Mouse (Mus musculus): Measurements from ENCODE around the gene Pdzd3.
A peak's percentile ranks its signal among the peaks of the same experiment; 100 is the strongest.

The Pdzd3 gene

GRCm38 (mm10) chr9:44250445-44250844 is 826 bp downstream of the Pdzd3 start:
- no peak for DNase-seq (ENCODE audit: low spot score in 2 of 2)

DNA sequence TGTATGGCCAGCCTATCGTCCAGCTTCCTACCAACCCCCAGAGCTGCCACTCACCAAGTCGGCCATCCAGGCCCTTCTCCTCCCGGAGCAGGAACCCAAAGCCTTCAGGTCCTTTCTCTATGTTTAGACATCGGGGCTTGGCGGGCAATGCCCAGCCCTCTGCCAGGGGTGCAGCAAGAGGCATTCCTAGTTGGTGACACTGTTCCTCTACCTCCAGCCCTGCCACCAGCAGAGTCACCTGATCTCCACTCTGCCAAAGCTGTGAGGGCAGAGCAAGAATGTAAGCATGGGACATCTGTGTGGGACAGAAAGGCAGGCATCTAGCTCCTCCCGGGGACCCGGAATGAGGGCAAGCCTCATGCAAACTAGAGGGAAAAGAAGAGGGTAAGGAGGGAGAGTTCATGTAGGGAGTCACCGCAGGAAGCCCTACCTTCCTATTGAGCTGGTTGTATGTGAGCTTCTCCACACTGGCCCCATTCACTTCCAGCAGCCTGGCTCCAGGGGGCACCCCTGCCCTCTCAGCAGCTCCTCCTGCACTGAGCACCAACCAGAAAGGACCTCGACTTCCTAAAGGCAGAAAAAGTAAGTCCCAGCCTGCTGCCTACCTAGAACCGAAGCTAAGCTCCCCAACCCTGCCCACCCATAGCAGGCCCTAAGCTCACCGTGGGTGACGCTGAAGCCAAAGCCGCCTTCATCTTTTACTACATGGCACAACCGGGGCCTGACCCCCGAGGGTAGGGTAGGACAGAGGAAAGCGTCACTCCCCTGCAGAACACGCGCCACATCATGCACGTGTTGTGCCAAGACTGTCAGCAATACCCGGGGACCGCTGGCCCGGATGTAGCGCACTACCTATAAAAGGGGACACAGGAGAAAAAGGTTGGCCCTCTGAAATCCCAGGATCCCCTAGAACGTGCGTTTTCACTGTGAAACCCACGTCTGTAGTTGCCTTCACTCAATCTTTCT is 1.8 kb downstream of the Pdzd3 start:
- peak; percentile 82 to 87 for DNase-seq (ENCODE audit: low spot score in 2 of 2)

DNA sequence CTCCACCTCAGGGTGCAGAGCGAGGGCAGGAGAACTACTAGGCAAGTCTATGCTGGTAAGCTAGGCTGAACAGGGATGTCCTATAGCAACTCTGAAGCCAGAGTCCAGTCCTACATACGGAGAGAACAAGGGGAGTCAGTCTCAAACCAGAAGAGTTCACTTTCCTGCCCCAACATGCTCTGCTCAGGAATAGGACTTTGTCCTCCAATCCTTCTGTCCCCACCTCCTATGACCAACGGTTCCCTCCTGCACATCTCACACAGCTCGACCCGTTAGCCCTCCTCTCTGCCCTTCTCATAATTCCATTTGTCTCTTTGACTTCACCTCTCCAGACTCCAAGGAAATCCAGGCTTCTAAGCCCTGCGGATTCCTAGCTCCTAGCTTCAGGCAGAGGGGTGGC is 3.4 kb downstream of the Pdzd3 start:
- DNase-seq (ENCODE audit: low spot score in 2 of 2): no peak

DNA sequence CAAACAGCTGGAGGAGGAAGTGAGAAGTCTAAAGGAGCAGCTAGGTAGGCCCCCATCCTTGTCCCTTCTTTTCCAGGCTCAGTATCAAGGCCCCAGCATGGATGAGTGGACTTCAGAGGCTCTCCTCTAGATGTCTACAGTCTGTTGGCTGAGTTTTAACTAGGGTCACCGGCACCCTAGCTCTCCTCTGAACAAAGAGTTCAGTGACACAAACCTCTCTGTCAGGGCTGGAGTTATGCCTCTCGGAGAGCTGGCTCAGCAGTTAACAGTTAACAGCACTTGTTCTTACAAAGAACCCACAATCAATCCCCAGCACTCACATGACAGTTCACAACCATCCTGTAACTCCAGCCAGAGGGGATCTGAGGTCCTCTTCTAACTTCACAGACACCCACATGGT is 7.7 kb downstream of the Pdzd3 start:
- DNase-seq (ENCODE audit: low spot score in 2 of 2): no peak

DNA sequence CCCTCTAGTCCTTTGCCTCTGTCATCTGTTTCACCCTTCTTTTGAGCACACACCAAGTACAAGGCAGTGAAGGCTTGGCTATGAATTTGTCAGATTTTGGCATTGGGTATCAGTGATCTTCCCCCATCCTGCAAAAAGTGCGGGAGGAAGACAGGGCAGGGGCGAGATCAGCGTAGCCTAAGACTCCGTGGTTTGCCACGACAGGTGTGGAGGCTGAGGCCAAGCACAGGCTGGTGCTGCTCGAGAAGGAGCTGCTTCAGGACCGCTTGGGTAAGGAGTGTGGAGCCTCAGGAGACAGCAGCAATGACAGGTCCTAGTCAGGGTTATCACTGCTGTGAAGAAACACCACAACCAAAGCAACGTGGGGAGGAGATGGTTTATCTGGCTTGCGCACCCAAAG is 9.9 kb downstream of the Pdzd3 start:
- DNase-seq (ENCODE audit: low spot score in 2 of 2): no peak

DNA sequence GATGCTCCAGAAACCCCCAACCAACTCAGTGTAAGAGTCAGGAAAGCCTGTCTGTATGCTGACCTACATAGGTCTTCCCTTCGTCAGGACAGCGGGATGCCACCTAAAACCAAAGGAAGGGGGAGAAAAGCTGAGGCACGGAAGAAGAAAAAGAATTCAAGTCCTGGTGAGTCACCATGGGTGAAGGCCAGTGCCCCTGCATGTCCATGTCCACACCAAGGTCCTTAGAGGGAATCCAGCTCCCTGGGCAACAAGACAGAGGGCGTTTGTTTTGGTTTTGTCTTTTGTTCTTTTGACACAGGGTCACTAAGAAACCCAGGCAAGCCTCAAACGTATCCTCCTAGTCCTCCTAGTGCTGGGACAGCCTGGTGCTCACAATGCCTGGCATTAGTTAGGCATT is 10.4 kb downstream of the Pdzd3 start:
- DNase-seq (ENCODE audit: low spot score in 2 of 2): no peak

GRCm38 (mm10) chr9:44240399-44240798 is 10.9 kb downstream of the Pdzd3 start, which contains the start of gene Ccdc153:
Gene Ccdc153, plus strand, starts transcription at chr9:44240676.
- no peak for DNase-seq (ENCODE audit: low spot score in 2 of 2)

- peak; percentile 79 to 95 for DNase-seq (ENCODE audit: low spot score in 2 of 2)
Observed at GRCm38 (mm10) chr9:44239447-44239846, 11.8 kb downstream of the Pdzd3 start.

- peak; percentile 80 to 83 for DNase-seq (ENCODE audit: low spot score in 2 of 2)
Observed at GRCm38 (mm10) chr9:44238501-44239190, 12.6 kb downstream of the Pdzd3 start.

DNA sequence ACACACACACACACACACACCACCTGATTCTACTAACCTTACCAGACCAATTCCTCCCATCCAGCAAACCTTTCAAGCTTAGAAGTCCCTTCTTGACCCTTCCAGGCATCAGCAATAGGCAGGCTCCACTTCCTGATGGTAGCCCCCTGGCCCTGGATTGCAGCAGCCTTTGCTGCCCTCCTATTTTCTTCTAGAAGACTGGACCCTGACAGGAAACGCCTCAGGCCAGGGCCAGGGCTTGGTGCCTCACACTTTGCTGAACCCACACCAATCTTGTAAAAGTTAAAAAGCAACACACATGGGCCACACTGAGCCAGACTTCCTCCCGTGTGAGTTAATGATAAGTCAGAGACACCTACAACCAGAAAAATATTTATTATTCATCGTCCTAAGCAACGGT is 14.1 kb downstream of the Pdzd3 start:
- no peak for DNase-seq (ENCODE audit: low spot score in 2 of 2)

GRCm38 (mm10) chr9:44236601-44237000 is 14.7 kb downstream of the Pdzd3 start:
- no peak for DNase-seq (ENCODE audit: low spot score in 2 of 2)

DNA sequence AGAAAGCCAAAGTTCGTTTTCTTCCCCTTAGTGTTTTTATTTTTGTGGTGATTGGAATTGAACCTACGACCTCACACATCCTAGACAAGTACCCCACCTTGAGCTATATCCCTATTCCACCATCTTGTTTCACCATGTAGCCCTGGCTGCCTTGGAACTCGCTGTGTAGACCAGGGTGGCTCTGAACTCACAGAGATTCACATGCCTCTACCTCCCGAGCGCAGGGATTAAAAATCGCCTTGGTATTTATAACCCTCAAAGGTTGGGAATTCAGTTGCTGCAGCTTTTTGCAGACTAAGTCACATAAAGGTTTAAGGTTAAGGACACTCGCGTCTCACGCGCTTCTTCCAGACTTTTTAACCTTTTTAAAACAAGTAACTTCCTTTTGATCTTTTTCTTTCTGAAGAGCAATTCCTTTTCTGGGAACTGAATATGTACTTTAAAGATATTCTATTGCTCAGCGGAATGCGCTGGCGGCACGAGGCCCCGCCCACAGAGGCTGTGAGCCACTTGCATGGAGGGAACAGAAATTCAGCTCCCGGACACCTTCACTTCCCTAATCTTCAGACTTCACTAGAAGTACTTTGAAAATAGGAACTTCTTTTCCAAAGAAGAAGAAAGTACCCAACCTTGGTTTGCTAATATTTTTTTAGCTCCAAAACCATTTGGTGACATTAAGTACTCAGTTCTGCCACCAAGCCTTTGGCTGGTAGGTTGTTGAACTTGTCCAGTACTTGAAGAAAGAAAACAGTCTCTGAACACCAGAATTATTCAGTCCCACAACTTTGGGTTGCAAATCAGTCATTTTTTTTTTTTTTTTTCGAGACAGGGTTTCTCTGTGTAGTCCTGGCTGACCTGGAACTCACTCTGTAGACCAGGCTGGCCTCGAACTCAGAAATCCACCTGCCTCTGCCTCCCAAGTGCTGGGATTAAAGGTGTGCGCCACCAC is 16.5 kb downstream of the Pdzd3 start:
- peak; percentile 70 to 75 for DNase-seq (ENCODE audit: low spot score in 2 of 2)

DNA sequence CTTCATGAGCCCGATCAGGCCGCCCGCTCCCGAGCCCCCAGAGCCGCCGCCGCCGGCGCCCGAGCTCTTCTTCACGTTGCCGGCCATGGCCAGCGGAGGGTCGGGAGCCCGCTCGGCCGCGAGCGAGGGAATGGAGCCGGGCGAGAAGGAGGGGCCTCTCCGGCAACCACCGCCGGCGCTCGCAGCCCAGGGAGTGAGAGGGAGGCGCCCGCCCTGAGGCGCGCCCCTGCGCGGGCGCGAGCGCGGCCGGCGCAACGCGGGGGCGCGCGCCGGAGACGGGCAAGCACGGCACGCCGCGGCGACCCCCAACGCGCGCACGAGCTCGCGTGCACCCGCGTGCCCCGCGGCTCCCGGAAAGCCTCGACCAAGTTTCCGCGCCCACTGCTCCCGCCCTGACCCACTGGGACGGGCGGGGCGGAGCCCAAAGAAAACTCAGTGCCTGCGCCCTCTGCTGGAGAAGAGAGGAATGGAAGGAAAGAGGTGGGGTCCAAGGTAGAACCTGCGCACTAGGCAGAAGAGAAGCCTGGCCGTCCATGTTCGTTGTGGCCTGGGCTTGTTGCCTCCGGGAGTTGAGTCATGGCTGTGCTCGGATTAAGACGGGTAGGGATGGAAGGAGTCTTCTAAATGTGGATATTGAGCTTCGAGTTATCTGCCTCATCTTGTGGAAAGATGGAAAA is 17.3 kb downstream of the Pdzd3 start, which contains the start of gene Cbl:
Gene Cbl (minus strand): TSS at position 248 of the 677 bp plus-strand sequence.
- DNase-seq (ENCODE audit: low spot score in 2 of 2): peak; percentile 98 to 99

- peak; percentile 69 to 73 for DNase-seq (ENCODE audit: low spot score in 2 of 2)
Observed at GRCm38 (mm10) chr9:44233021-44233801, 18.1 kb downstream of the Pdzd3 start.

- DNase-seq (ENCODE audit: low spot score in 2 of 2): no peak
Observed at GRCm38 (mm10) chr9:44231609-44232008, 19.7 kb downstream of the Pdzd3 start.

GRCm38 (mm10) chr9:44225993-44226392 is 25.3 kb downstream of the Pdzd3 start:
- no peak for DNase-seq (ENCODE audit: low spot score in 2 of 2)

GRCm38 (mm10) chr9:44213538-44213937 is 37.7 kb downstream of the Pdzd3 start:
- DNase-seq (ENCODE audit: low spot score in 2 of 2): no peak

- DNase-seq (ENCODE audit: low spot score in 2 of 2): no peak
Observed at GRCm38 (mm10) chr9:44212406-44212805, 38.9 kb downstream of the Pdzd3 start.

GRCm38 (mm10) chr9:44209416-44209815 is 41.9 kb downstream of the Pdzd3 start:
- DNase-seq (ENCODE audit: low spot score in 2 of 2): no peak

- no peak for DNase-seq (ENCODE audit: low spot score in 2 of 2)
Observed at GRCm38 (mm10) chr9:44207840-44208239, 43.4 kb downstream of the Pdzd3 start.

Data from thymus, postnatal 10 days (tissue).